Mouse (Mus musculus): Measurements from ENCODE around the gene Olfr1040. TPM values are rescaled to one million over a fixed set of nuclear protein-coding genes. Genes with fewer than 3 reads are reported as not detected.

The Olfr1040 gene
- polyA plus RNA-seq, 1 experiment from 2014 or later, result not detected

Other genes starting within 250 kb of the Olfr1040 start
- not detected in 2 replicates for gene Olfr1024, start 241.7 kb downstream of the Olfr1040 start, polyA plus RNA-seq (2015; fragmentation: Nextera tagmentation; extraction: Ambion mirVana)
- not detected in 2 replicates for gene Olfr1025-ps1, start 231.5 kb downstream of the Olfr1040 start, polyA plus RNA-seq (2015; fragmentation: Nextera tagmentation; extraction: Ambion mirVana)
- gene Olfr1026, start 225.2 kb downstream of the Olfr1040 start, polyA plus RNA-seq (2015; fragmentation: Nextera tagmentation; extraction: Ambion mirVana), result not detected in 2 replicates
- not detected in 2 replicates for gene Olfr1028, start 196.3 kb downstream of the Olfr1040 start, polyA plus RNA-seq (2015; fragmentation: Nextera tagmentation; extraction: Ambion mirVana)
- not detected in 2 replicates for gene Olfr1029, start 172.8 kb downstream of the Olfr1040 start, polyA plus RNA-seq (2015; fragmentation: Nextera tagmentation; extraction: Ambion mirVana)
- not detected in 2 replicates for gene Olfr1030, start 167.5 kb downstream of the Olfr1040 start, polyA plus RNA-seq (2015; fragmentation: Nextera tagmentation; extraction: Ambion mirVana)
- not detected in 2 replicates for gene Olfr1031, start 156.4 kb downstream of the Olfr1040 start, polyA plus RNA-seq (2015; fragmentation: Nextera tagmentation; extraction: Ambion mirVana)
- not detected in 2 replicates for gene Olfr1032, start 141.2 kb downstream of the Olfr1040 start, polyA plus RNA-seq (2015; fragmentation: Nextera tagmentation; extraction: Ambion mirVana)
- gene Olfr1033, start 126.1 kb downstream of the Olfr1040 start, polyA plus RNA-seq (2015; fragmentation: Nextera tagmentation; extraction: Ambion mirVana), result 3.9 and 5.5 TPM in 2 replicates
- 0.10 TPM in 1 of 2 replicates, not detected in the other for gene Olfr1034, start 100.9 kb downstream of the Olfr1040 start, polyA plus RNA-seq (2015; fragmentation: Nextera tagmentation; extraction: Ambion mirVana)
- gene Olfr1036, start 72.7 kb downstream of the Olfr1040 start, polyA plus RNA-seq (2015; fragmentation: Nextera tagmentation; extraction: Ambion mirVana), result not detected in 2 replicates
- not detected in 2 replicates for gene Olfr1037, start 59.3 kb downstream of the Olfr1040 start, polyA plus RNA-seq (2015; fragmentation: Nextera tagmentation; extraction: Ambion mirVana)
- not detected in 2 replicates for gene Olfr1039, start 10.8 kb downstream of the Olfr1040 start, polyA plus RNA-seq (2015; fragmentation: Nextera tagmentation; extraction: Ambion mirVana)
- gene Olfr1042, start 15.1 kb upstream of the Olfr1040 start, polyA plus RNA-seq (2015; fragmentation: Nextera tagmentation; extraction: Ambion mirVana), result not detected in 2 replicates
- gene Olfr1043, start 20.8 kb upstream of the Olfr1040 start, polyA plus RNA-seq (2015; fragmentation: Nextera tagmentation; extraction: Ambion mirVana), result not detected in 2 replicates
- not detected in 2 replicates for gene Olfr1044, start 31.1 kb upstream of the Olfr1040 start, polyA plus RNA-seq (2015; fragmentation: Nextera tagmentation; extraction: Ambion mirVana)
- not detected in 2 replicates for gene Olfr52, start 39.0 kb upstream of the Olfr1040 start, polyA plus RNA-seq (2015; fragmentation: Nextera tagmentation; extraction: Ambion mirVana)
- not detected in 2 replicates for gene Olfr1045, start 56.3 kb upstream of the Olfr1040 start, polyA plus RNA-seq (2015; fragmentation: Nextera tagmentation; extraction: Ambion mirVana)
- not detected in 2 replicates for gene Olfr1046, start 72.6 kb upstream of the Olfr1040 start, polyA plus RNA-seq (2015; fragmentation: Nextera tagmentation; extraction: Ambion mirVana)
- gene Olfr1047, start 84.7 kb upstream of the Olfr1040 start, polyA plus RNA-seq (2015; fragmentation: Nextera tagmentation; extraction: Ambion mirVana), result not detected in 2 replicates
- not detected in 2 replicates for gene Olfr1048, start 93.6 kb upstream of the Olfr1040 start, polyA plus RNA-seq (2015; fragmentation: Nextera tagmentation; extraction: Ambion mirVana)
- not detected in 2 replicates for gene Olfr1049, start 111.6 kb upstream of the Olfr1040 start, polyA plus RNA-seq (2015; fragmentation: Nextera tagmentation; extraction: Ambion mirVana)
- gene Olfr1051, start 132.4 kb upstream of the Olfr1040 start, polyA plus RNA-seq (2015; fragmentation: Nextera tagmentation; extraction: Ambion mirVana), result not detected in 2 replicates
- gene Olfr1052, start 145.7 kb upstream of the Olfr1040 start, polyA plus RNA-seq (2015; fragmentation: Nextera tagmentation; extraction: Ambion mirVana), result not detected in 2 replicates
- gene Olfr1053, start 168.6 kb upstream of the Olfr1040 start, polyA plus RNA-seq (2015; fragmentation: Nextera tagmentation; extraction: Ambion mirVana), result not detected in 2 replicates
- gene Olfr1054, start 188.7 kb upstream of the Olfr1040 start, polyA plus RNA-seq (2015; fragmentation: Nextera tagmentation; extraction: Ambion mirVana), result not detected in 2 replicates
- gene Olfr1055, start 203.6 kb upstream of the Olfr1040 start, polyA plus RNA-seq (2015; fragmentation: Nextera tagmentation; extraction: Ambion mirVana), result not detected in 2 replicates
- not detected in 2 replicates for gene Olfr1056, start 215.7 kb upstream of the Olfr1040 start, polyA plus RNA-seq (2015; fragmentation: Nextera tagmentation; extraction: Ambion mirVana)
- gene Olfr1057, start 231.7 kb upstream of the Olfr1040 start, polyA plus RNA-seq (2015; fragmentation: Nextera tagmentation; extraction: Ambion mirVana), result not detected in 2 replicates
- not detected in 2 replicates for gene Olfr1058, start 241.8 kb upstream of the Olfr1040 start, polyA plus RNA-seq (2015; fragmentation: Nextera tagmentation; extraction: Ambion mirVana)

All from lung, embryonic 16.5 days (tissue).